Mouse (Mus musculus) G1E (cell line): ENCODE data around the gene Obsl1. TPM values are rescaled to one million over a fixed set of nuclear protein-coding genes. Genes with fewer than 3 reads are reported as not detected.

Experiments used
- ATAC-seq: 2 replicates; pipeline ENCODE4 v1.8.0; 2016; ENCODE audit warnings: mild to moderate bottlenecking; ENCODE audit not compliant: insufficient number of reproducible peaks, poor library complexity, low FRiP score, severe bottlenecking; ENCODE audit errors: extremely low read depth
- DNase-seq: peaks from one replicate; pipeline ENCODE4 v3.0.0; 2012; ENCODE audit warnings: low spot score
- H3K27me3 ChIP-seq: 2 replicates; pipeline ENCODE4 v1.6.1; 2012; ENCODE audit warnings: mild to moderate bottlenecking, low read length, inconsistent platforms; ENCODE audit not compliant: insufficient read depth
- H3K36me3 ChIP-seq: replicated peaks from 2 replicates; pipeline ENCODE3; 2012; ENCODE audit warnings: mild to moderate bottlenecking, inconsistent platforms
- H3K4me1 ChIP-seq: 2 replicates; pipeline ENCODE4 v1.6.1; 2012; ENCODE audit warnings: low read depth, low read length, inconsistent platforms, mixed read lengths; ENCODE audit not compliant: insufficient read depth
- H3K4me3 ChIP-seq: 2 replicates; pipeline ENCODE4 v1.5.1; 2012; ENCODE audit warnings: low read depth, mild to moderate bottlenecking, inconsistent platforms, low read length, moderate library complexity, mixed read lengths
- H3K9me3 ChIP-seq: replicated peaks from 2 replicates; pipeline ENCODE4 v1.6.1; 2012; ENCODE audit warnings: inconsistent platforms
- CTCF ChIP-seq: IDR thresholded peaks from 2 replicates; pipeline ENCODE4 v1.5.1; 2012; ENCODE audit warnings: low read depth, low read length, inconsistent platforms, mixed read lengths
- GATA1 ChIP-seq: IDR thresholded peaks from 2 replicates; pipeline ENCODE4 v1.6.1; 2012; ENCODE audit warnings: borderline replicate concordance, low read length, inconsistent platforms, mixed read lengths
- GATA2 ChIP-seq: IDR thresholded peaks from 2 replicates; pipeline ENCODE4 v1.6.1; 2012; ENCODE audit warnings: low read depth, low read length, inconsistent platforms, borderline replicate concordance
- POLR2AphosphoS5 ChIP-seq: IDR thresholded peaks from 2 replicates; pipeline ENCODE4 v1.6.1; 2012; ENCODE audit warnings: low read depth, low read length, inconsistent platforms; ENCODE audit not compliant: insufficient replicate concordance
- TAL1 ChIP-seq: conservative IDR thresholded peaks from 2 replicates; pipeline ENCODE4 v1.6.1; 2012; ENCODE audit warnings: low read depth, low read length, inconsistent platforms, mixed read lengths
- polyA plus RNA-seq: library from polyadenylated mRNA; stranded (reverse); fragments of >175 nt; gene quantifications from 2 replicates; pipeline ENCODE4 v1.2.3, GENCODE M21; 2012
- total RNA-seq, 2 experiments: library from RNA; stranded (forward) in 1 of 2; stranded (reverse) in 1 of 2; fragments of 200-1000 nt in 1 of 2; fragments of >200 nt in 1 of 2; fragmentation: Nextera tagmentation in 1 of 2; gene quantifications; 2 replicates each; pipeline ENCODE4 v1.2.3; 2014 to 2017

The Obsl1 gene
- total and polyA plus RNA-seq, 3 experiments = 0.05 TPM; not detected in 2

DNA sequence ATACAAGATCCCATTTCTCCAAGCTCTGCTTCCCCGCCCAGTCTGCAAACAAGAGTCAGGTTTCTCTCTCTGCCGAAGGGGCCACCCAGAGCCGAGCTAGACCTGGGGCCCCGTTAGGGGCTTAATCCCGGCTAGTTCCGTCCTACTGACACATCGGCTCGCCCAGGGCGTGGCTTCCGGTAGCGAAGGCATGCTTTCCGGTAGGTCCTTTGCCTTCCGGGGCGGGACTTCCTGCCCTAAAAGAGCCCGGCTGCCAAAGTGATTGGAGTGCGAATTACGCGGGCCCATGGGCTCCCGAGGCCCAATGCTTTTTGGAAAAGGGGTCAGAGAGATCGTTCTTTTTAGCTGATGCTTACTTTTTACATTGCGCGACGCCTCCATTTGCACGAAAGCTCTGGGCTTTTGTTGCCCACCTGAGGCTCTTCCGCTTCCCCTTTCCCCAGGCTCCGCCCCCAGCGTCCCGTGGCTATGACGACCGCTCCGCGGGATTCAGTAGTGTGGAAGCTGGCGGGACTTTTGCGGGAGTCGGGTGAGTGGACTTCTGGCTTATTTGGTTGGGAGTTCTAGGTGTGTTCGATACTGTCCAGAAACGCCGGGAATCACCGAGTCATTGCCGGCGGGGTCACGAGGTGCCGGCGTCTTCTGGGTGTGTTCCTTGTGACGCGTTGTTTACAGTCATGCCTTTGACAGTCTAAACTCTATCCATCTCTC, 15.2 kb upstream of the Obsl1 start, which contains the start of gene Stk11ip:
TSS of gene Stk11ip (plus strand) at position 209 of the 711 bp plus-strand sequence.
- H3K4me1 ChIP-seq = peaks cover 36% of the 10 kb centered on the region

DNA sequence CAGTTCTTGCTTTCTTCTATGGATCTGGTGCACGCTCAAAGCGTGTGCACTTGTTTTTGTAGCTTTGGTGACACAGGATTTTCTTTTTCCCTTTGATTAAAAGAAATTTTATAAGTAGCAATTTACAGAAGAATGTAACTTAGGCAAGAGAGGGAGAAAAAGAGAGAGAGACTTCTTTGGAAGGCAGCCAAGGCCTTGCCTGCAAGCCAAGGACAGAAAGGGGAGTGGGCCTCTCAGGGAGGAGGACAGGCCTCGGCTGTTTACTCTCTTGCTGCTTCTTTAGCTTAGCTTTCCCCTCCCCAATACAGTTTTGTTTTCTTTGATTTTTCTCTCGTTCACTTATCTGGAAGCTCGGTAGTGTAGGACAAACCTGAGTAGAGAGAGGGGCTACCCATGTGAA, 13.3 kb upstream of the Obsl1 start:
- no peak overlapping the region for H3K4me3 ChIP-seq
- ATAC-seq = no peak
- peaks cover 32% of the 10 kb centered on the region for H3K4me1 ChIP-seq
- peaks cover 7% of the 10 kb centered on the region; the same call in 1 of the 2 replicates for H3K27me3 ChIP-seq
- peak; percentile 28 for DNase-seq
- TF ChIP-seq POLR2AphosphoS5 = no peak
- TF ChIP-seq GATA2 = no peak
- TF ChIP-seq TAL1 = no peak
- no peak for TF ChIP-seq CTCF
- TF ChIP-seq GATA1 = no peak
- H3K36me3 ChIP-seq = peaks cover 6% of the 10 kb centered on the region
- no peaks in the 10 kb centered on the region for H3K9me3 ChIP-seq

More for the DNA sequence above, 15.2 kb upstream of the Obsl1 start, which contains the start of gene Stk11ip:
- DNase-seq (peak; percentile 99), ATAC-seq (peak; percentile 96)
- peaks cover 25% of the 10 kb centered on the region for H3K36me3 ChIP-seq
- H3K4me3 ChIP-seq = peak within 1 kb of the TSS; percentile 75
- TF ChIP-seq CTCF (no peak), GATA1 (no peak), GATA2 (no peak), TAL1 (no peak), POLR2AphosphoS5 (no peak)
- H3K27me3 ChIP-seq = peaks cover 5% of the 10 kb centered on the region; the same call in 1 of the 2 replicates
- no peaks in the 10 kb centered on the region for H3K9me3 ChIP-seq

DNA sequence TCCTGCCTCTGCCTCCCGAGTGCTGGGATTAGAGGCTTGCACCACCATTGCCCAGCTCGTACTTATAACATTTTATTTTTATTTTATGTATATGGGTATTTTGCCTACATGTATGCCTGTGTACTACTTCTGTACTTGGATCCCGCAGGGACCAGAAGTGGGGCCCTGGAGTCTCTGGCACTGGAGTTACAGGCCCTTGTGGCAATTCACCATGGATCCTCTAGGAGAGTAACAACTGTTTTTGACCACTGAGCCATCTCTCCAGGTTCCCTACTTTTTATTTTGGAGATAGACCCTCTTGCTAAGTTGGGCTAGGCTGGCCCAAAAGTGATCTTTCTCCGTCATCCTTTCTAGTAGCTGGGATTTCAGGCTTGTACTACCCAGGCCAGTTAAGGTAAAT, 12.2 kb upstream of the Obsl1 start:
- H3K36me3 ChIP-seq = no peaks in the 10 kb centered on the region
- H3K4me3 ChIP-seq = no peak overlapping the region
- peaks cover 26% of the 10 kb centered on the region for H3K4me1 ChIP-seq
- no peak for TF ChIP-seq GATA1
- no peak for TF ChIP-seq CTCF
- no peak for TF ChIP-seq POLR2AphosphoS5
- TF ChIP-seq GATA2 = no peak
- TF ChIP-seq TAL1 = no peak
- H3K27me3 ChIP-seq = peaks cover 9% of the 10 kb centered on the region; the same call in 1 of the 2 replicates
- ATAC-seq (no peak), DNase-seq (no peak)
- H3K9me3 ChIP-seq = no peaks in the 10 kb centered on the region

- TF ChIP-seq POLR2AphosphoS5 (no peak), GATA2 (no peak), CTCF (no peak), GATA1 (no peak), TAL1 (no peak)
- Histone ChIP-seq H3K36me3 (no peaks in the 10 kb centered on the region), H3K4me1 (peaks cover 26% of the 10 kb centered on the region), H3K4me3 (no peak overlapping the region), H3K27me3 (peaks cover 12% of the 10 kb centered on the region; the same call in 1 of the 2 replicates), H3K9me3 (no peaks in the 10 kb centered on the region)
- no peak for DNase-seq
- no peak for ATAC-seq
These were observed 11.7 kb upstream of the Obsl1 start for GRCm38 (mm10) chr1:75517984-75518383.

DNA sequence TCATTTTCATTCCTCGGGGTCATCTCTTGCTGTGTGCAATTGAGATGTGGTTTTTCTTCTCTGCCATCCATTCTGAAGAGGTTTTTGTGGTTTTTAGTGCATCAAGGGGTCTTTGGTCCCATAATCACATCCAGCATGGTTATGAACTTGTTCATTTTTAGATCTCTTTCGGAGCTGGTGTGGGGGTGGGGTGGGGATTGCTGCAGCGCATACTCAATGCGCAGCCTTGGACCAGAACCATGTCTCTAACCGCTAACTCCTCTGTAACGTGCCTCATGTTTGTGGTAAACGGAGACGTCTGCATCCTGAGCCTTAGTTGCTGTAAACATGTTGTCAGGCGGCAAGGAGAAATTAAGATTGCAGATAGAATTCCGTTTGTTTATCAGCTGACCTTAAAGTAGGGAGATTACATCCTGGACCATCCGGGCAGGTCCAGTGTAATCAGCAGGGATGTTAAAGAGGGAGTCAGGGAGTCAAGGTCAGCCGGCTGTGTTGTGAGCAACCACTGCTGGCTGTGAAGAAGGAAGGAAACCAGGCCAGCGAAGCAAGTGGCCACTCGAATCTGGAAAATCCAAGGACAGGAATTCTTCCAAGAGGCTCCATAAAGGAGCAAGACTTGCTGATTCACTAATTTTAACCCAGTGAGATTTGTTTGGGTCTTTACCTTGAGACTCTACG, 10.6 kb upstream of the Obsl1 start:
- DNase-seq = no peak

DNA sequence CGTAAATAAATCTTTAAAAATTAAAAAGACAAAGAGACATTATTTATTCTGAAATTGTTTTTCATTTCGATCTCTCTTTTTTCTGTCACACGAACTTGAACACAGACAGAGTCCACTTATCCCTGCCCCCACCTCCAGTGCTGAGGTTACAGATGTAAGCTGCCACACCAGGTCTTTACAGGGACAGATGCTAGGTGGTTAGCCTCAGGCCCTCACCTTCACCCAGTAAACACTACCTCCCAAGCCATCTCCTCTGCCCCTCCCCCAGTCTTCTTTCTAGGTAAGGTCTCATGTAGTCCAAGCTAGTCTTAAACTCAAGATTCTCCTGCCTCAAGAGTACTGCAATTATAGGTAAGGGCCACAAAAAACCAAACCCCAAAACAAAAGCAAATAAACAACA, 6.3 kb upstream of the Obsl1 start:
- H3K9me3 ChIP-seq = no peaks in the 10 kb centered on the region
- TF ChIP-seq CTCF (no peak), GATA1 (no peak), GATA2 (no peak)
- peaks cover 21% of the 10 kb centered on the region; the same call in 1 of the 2 replicates for H3K27me3 ChIP-seq
- no peak overlapping the region for H3K4me3 ChIP-seq
- peaks cover 2% of the 10 kb centered on the region; the same call in 1 of the 2 replicates for H3K4me1 ChIP-seq
- DNase-seq (no peak), ATAC-seq (no peak)
- H3K36me3 ChIP-seq = no peaks in the 10 kb centered on the region

More for the DNA sequence above, 10.6 kb upstream of the Obsl1 start:
- H3K4me1 ChIP-seq = peaks cover 20% of the 10 kb centered on the region
- TF ChIP-seq GATA2 = no peak
- no peak for TF ChIP-seq TAL1
- no peak for TF ChIP-seq POLR2AphosphoS5
- no peak for TF ChIP-seq GATA1
- TF ChIP-seq CTCF = no peak
- no peaks in the 10 kb centered on the region for H3K9me3 ChIP-seq
- H3K27me3 ChIP-seq = peaks cover 12% of the 10 kb centered on the region; the same call in 1 of the 2 replicates
- no peak for ATAC-seq
- no peak overlapping the region for H3K4me3 ChIP-seq
- no peaks in the 10 kb centered on the region for H3K36me3 ChIP-seq
